Mouse (Mus musculus) leukemia stem cell, adult 10-12 weeks (primary cell): Measurements from ENCODE around the gene Zcchc14. TPM values are rescaled to one million over a fixed set of nuclear protein-coding genes. Genes with fewer than 3 reads are reported as not detected.

Experiments
- polyA plus RNA-seq: library from polyadenylated mRNA; stranded (reverse); fragments of >175 nt; gene quantifications from 2 replicates; pipeline ENCODE4 v1.2.3, GENCODE M21; 2012; ENCODE audit warnings: low replicate concordance

The Zcchc14 gene
- polyA plus RNA-seq, result 0.78 and 1.0 TPM in 2 replicates

DNA sequence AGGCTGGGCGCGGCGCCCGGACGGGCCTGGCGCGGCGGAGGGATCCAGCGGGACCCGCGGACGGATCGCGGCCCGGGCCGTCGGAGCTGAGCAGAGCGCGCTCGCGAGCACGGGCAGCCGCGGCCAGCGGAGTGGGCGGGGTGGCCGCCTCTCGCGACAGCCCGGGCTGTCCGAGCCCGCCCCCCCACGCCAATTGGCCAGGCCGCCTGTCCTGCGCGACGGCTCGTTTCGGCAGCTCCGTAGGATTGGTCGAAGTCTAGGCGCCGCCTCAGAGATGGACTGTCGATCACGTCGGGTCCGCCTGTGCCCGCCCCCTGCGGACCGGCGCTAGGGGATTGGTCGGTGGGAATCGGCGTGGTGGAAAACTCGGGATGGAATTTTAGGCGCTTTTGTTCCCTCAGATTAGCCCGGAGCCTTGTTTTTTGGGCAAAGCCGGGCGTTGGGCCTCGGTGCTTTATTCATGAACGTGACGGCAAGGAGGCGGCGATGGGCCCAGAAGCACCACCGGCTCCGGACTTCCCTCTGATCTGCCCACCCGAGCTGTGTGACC is at the start of gene Zcchc14:
Gene Zcchc14 (minus strand): TSS at position 128 of the 550 bp plus-strand sequence.

DNA sequence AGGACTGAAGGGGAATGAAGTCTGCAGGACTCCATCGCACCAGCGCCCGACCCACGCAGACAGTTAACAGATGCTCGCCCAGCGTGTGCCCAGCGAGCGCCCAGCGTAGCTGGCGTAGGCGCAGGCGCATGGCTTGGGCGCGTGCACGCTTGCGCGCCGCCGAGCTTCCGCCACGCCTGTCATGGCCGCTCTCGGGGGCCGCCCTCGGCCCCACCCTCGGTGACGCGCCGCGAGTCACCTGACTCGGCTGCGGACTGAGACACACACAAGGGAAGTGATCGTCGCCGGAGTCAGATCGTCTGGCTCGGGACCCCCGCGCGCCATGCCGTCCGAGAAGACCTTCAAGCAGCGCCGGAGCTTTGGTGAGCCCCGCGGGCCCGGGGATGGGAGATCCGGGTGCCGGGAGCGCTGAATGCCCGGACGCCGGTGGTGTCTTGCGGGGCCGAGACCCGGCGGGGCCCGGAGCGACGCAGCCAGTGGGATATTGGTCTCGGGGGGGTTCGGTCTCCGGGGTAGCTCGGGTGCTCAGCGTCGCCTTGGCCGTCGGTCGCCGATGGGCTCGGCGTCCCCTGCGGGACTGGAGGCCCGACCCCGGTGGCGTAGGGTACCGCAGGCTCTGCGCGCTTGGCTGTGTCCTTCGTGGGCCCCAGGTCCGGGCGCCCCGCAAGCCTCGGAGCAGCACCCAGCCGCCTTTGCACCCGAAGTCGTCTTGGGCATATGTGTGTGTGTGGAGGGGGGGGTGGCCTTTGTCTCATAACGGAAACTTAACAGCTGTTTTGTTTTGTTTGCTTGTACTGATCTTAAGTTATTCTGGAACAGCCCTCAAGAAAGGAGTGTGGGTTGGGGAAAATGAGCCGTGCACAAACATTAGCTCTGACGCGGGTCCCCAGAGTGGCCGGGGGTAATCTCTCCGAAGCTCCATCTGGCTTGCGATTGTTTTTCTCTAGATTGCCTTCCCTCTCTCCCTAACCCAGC is 62.2 kb downstream of the Zcchc14 start, which contains the start of gene Map1lc3b:
Gene Map1lc3b (plus strand): TSS at position 159 of the 975 bp plus-strand sequence.

DNA sequence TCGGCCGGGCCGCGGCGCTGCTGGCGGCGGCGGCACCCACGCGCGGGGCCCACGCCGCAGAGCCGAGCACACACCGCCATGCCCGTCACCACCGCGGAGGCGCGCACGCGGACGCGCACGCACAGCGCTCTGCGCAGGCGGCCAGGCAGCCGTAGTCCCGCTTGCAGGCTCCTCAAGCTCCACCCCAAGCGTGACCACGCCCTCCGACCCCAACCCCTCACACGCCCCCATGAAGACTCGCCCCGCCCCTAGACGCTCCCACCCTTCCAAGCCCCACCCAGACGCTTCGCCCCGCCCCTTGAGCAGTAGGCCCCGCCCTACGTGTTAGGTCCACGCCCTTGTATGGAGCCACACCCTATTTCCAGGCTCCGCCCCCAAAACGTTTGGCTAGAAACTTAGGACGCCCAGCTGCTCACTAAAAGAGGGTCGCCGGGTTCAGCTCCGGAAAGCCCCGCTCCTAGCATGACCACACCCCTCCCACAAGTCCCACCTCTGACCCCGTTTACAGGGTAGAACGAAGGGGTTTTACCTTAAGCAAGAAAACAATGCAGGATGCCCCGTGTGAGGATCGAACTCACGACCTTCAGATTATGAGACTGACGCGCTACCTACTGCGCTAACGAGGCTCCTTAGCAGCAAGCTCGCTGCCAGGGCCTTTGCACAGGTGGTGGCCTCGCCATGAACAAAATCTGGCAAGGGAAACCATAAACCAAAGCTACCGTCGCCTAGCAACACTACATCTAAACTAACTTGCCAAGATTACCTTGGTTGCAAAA is 73.8 kb downstream of the Zcchc14 start, which contains the start of gene Fbxo31:
Gene Fbxo31 (minus strand): TSS at position 131 of the 776 bp plus-strand sequence.

Other genes with a start within 250 kb of the Zcchc14 start
- not detected in 2 replicates for gene 1700018B08Rik, start 108.6 kb downstream of the Zcchc14 start, polyA plus RNA-seq
- 35.5 and 80.0 TPM in 2 replicates for gene Fbxo31, start 74.1 kb downstream of the Zcchc14 start, polyA plus RNA-seq
- gene Map1lc3b, start 62.5 kb downstream of the Zcchc14 start, polyA plus RNA-seq, result 13.5 and 51.1 TPM in 2 replicates
- gene Jph3, start 76.7 kb upstream of the Zcchc14 start, polyA plus RNA-seq, result not detected in 2 replicates
- 30.3 and 69.6 TPM in 2 replicates for gene Klhdc4, start 176.7 kb upstream of the Zcchc14 start, polyA plus RNA-seq